Mouse (Mus musculus) forebrain, embryonic 13.5 days (tissue): ENCODE results near the gene Tmem182. TPM values are rescaled to one million over a fixed set of nuclear protein-coding genes. Genes with fewer than 3 reads are reported as not detected.
A peak's percentile ranks its signal among the peaks of the same experiment; 100 is the strongest.

Experiments used
- ATAC-seq: fragments of 200-750 bp; cut with Nextera tagmentation; 2 replicates; pipeline ENCODE4 v1.8.0; 2017
- H3K27ac ChIP-seq: fragments of 300-500 bp; sonication (generic); 2 replicates; pipeline ENCODE4 v1.5.1; 2015; ENCODE audit warnings: inconsistent platforms, mild to moderate bottlenecking, moderate library complexity
- H3K27me3 ChIP-seq: fragments of 300-500 bp; sonication (generic); 2 replicates; pipeline ENCODE4 v1.6.1; 2015; ENCODE audit warnings: mild to moderate bottlenecking, inconsistent platforms
- H3K36me3 ChIP-seq: fragments of 300-500 bp; sonication (generic); 2 replicates; pipeline ENCODE4 v1.6.1; 2015; ENCODE audit warnings: mild to moderate bottlenecking, inconsistent platforms; ENCODE audit not compliant: poor library complexity, severe bottlenecking
- H3K4me1 ChIP-seq: fragments of 300-500 bp; sonication (generic); 2 replicates; pipeline ENCODE4 v1.6.1; 2015; ENCODE audit warnings: inconsistent platforms
- H3K4me2 ChIP-seq: fragments of 300-500 bp; sonication (generic); 2 replicates; pipeline ENCODE4 v1.6.1; 2015; ENCODE audit warnings: inconsistent platforms, mild to moderate bottlenecking, moderate library complexity
- H3K4me3 ChIP-seq: fragments of 300-500 bp; sonication (generic); 2 replicates; pipeline ENCODE4 v1.5.1; 2015; ENCODE audit warnings: mild to moderate bottlenecking, inconsistent platforms
- H3K9ac ChIP-seq: fragments of 300-500 bp; sonication (generic); 2 replicates; pipeline ENCODE4 v1.6.1; 2015; ENCODE audit warnings: mild to moderate bottlenecking, inconsistent platforms
- H3K9me3 ChIP-seq: fragments of 300-500 bp; sonication (generic); replicated peaks from 2 replicates; pipeline ENCODE4 v1.6.1; 2016; ENCODE audit warnings: inconsistent platforms
- WGBS: fragments of 180-500 bp; shearing (Covaris S2); methylation state at CpG from one replicate; pipeline ENCODE4 v1.1.7; 2015; 5-methylcytosine and 5-hydroxymethylcytosine counted together
- polyA plus RNA-seq: library from polyadenylated mRNA; unstranded; fragments of >200 nt; fragmentation: Nextera tagmentation; extraction: Ambion mirVana; gene quantifications from 2 replicates; pipeline ENCODE4 v1.2.1, GENCODE M21; 2015

The Tmem182 gene
- polyA plus RNA-seq, 1 experiment from 2014 or later: 0.09 TPM

DNA sequence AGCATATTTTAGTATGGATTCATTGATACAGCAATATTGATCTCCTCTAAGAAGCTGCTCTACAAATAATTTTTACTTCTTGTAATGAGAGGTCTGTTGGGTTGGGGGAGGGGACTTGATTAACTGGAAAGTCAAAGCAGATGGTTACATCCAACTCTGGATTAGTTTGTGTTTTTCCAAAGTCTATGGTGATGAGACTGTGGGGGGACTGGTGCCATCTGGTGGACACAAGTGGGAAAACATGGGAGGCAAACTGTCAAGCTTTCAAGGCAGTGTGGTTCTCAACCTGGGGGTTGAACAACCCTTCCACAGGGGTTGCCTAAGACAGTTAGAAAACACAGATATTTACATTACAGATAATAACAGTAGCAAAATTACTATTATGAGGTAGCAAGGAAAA, 39.2 kb downstream of the Tmem182 start:
- Histone ChIP-seq H3K4me3 (no peak overlapping the region), H3K9ac (no peak overlapping the region), H3K36me3 (no peaks in the 10 kb centered on the region), H3K4me2 (no peak overlapping the region), H3K27ac (no peak overlapping the region), H3K27me3 (no peaks in the 10 kb centered on the region), H3K4me1 (no peaks in the 10 kb centered on the region), H3K9me3 (no peaks in the 10 kb centered on the region)
- peak; percentile 58 for ATAC-seq

DNA sequence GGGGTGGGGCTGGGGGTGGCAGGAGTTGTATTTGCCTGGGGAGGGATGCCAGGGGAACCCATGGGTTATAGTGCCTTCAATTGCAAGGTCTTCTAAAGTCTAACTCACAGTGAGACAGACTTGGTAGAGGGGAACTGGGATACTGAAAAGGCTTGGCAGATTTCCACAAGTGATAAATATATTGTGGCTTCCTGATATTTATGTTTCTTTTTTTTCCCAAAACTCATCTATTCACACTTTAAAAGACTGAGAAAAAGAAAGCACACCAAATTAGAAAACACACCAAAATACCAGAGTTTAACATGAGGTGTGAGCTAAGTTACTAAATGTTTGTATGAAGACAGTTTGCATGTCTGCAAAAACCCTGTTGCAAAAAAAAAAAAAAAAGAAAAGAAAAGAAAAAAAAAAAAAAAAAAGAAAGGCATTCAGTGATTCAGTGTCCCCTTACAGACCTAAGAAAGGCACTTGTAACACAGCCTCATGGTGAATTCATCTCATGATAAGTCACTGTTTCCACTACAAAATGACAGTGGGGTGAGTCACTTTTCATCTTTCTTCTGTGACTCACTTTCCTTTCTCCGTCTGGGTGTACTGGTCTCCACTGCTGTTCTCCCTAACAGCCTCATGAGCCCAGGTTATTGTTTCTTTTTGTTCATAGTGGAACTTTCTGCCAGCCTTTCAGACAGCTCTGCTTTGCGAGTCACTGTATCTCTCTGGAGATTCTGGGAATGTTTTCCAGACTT, 42.0 kb downstream of the Tmem182 start:
- H3K36me3 ChIP-seq: no peaks in the 10 kb centered on the region
- no peaks in the 10 kb centered on the region for H3K4me1 ChIP-seq
- H3K9ac ChIP-seq: no peak overlapping the region
- WGBS: 61% methylated on average over 2 of the region's 2 CpGs
- H3K9me3 ChIP-seq: no peaks in the 10 kb centered on the region
- H3K27ac ChIP-seq: no peak overlapping the region
- H3K4me2 ChIP-seq: no peak overlapping the region
- H3K27me3 ChIP-seq: no peaks in the 10 kb centered on the region
- no peak for ATAC-seq
- H3K4me3 ChIP-seq: no peak overlapping the region

DNA sequence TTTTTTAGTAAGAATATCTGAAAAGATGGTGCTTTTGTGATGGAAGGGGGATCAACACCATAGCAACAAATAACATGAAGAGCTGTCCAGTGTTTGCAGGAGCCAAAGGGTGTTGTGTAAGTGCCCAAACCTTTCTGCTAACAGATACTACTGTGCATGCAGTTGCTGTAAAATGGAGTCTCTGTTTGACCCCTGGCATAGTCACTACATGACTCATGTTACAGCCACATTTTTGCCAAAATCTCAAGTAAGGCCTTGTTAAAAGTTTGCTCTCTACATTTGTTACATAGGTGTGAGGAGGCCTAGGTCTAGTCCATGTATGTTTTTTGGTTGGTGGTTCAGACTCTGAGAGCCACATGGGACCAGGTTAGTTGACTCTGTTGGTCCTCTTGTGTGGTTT, 45.9 kb downstream of the Tmem182 start:
- Histone ChIP-seq H3K27me3 (no peaks in the 10 kb centered on the region), H3K4me1 (no peaks in the 10 kb centered on the region), H3K4me3 (no peak overlapping the region), H3K27ac (no peak overlapping the region), H3K4me2 (no peak overlapping the region), H3K9me3 (no peaks in the 10 kb centered on the region), H3K9ac (no peak overlapping the region), H3K36me3 (no peaks in the 10 kb centered on the region)
- ATAC-seq: no peak

DNA sequence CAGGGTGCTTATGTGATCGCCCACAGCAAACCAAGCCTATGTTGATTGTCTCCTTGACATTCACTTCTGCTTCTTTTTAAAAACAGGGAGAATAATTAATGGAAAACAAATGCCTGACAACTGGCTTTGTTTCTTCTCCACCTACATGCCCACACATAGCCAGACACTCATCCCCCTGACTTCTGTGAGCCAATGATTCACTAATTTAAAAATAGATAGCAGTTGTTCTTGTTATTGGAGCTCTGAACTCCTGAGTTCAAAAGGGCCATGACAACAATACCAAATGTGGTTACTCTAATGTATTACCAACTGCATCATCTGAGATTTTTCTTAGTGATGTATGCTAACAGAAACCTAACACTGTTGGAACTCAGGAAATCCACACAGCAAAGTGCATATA, 49.9 kb downstream of the Tmem182 start:
- no peak for ATAC-seq
- Histone ChIP-seq H3K27ac (no peak overlapping the region), H3K4me2 (no peak overlapping the region), H3K36me3 (no peaks in the 10 kb centered on the region), H3K9ac (no peak overlapping the region), H3K4me3 (no peak overlapping the region), H3K4me1 (no peaks in the 10 kb centered on the region), H3K9me3 (no peaks in the 10 kb centered on the region), H3K27me3 (no peaks in the 10 kb centered on the region)
- WGBS: 88% methylated on average over 1 of the region's 1 CpGs

DNA sequence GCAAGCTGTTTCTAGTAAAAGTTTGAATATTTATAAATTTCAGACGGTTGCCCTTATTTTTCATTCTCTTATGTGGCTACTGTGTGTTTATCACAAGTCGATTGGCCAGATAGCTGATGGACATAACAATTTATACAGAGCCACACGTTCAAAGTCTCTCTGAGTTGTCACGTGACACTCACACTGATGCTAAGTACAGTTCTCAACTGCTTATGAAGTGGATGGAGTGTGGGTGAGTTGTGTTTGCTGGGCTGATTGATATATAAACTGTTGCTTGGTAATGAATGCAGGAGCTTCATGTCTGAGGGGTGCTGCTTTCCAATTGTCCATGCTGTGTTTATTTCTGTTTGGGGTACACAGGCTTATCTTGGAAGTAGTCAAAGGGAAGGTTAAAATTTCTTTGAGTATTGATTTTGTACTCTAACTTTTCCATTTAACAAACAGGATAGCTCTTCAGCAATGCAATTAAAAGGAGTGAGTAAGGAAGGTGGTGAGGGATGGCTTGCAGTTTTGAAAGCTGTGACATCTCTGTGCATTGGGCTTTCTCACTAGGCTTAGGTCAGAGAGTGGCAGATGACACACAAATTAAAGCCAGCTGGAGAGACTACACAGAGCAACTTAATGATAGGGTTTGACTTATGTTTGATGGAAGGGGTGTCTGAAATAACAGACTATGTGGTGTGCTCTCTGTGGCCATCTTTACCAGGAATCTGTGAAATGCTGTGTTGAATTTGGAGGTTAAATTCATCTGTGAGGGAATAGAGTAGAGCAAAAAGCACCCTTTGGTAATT, 51.6 kb downstream of the Tmem182 start:
- Histone ChIP-seq H3K9me3 (no peaks in the 10 kb centered on the region), H3K4me3 (no peak overlapping the region), H3K27me3 (no peaks in the 10 kb centered on the region), H3K4me2 (no peak overlapping the region), H3K4me1 (no peaks in the 10 kb centered on the region), H3K9ac (no peak overlapping the region), H3K36me3 (no peaks in the 10 kb centered on the region), H3K27ac (no peak overlapping the region)
- 83% methylated on average over 4 of the region's 4 CpGs for WGBS
- no peak for ATAC-seq

DNA sequence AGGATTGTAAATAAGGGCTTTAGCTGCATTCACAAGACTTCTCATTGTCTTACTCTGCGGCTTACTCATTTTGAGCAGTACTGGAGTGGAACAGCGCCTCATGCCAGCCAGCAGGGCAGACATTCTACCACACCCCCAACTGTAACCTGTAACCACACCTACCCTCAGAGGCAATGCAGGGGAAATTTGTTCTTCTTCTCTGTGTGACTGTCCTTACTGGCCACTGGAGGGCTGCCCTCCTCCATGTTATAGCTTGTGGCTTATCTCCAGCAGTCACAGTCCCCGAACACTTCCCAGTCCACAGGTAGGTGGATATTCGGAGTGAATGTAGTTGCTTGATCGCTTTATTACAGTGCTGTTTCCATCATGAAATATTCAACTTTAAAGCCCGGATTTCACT, 59.6 kb downstream of the Tmem182 start:
- Histone ChIP-seq H3K27ac (no peak overlapping the region), H3K4me2 (no peak overlapping the region), H3K27me3 (no peaks in the 10 kb centered on the region), H3K4me1 (no peaks in the 10 kb centered on the region), H3K9me3 (no peaks in the 10 kb centered on the region), H3K9ac (no peak overlapping the region), H3K36me3 (no peaks in the 10 kb centered on the region), H3K4me3 (no peak overlapping the region)
- no peak for ATAC-seq
- 78% methylated on average over 6 of the region's 6 CpGs for WGBS

DNA sequence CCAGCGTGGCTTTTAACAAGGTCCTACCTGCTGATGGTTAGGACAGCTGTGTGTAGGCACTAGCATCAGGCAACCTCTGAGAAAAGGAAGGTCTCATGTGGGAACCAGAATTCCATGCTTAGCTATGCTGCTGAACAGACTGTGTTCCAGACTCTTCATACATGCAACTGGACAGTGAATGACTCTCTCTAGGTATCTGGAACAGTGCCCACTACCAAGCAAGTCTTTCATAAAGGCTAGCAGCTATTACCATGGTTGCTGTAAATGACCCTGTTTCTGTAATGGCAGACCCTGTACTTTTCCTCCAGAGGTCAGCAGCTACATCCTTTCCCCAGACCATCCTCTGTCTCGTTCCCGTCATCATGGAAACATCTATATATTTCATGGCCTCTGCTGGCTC, 61.7 kb downstream of the Tmem182 start:
- no peaks in the 10 kb centered on the region for H3K4me1 ChIP-seq
- no peak overlapping the region for H3K4me3 ChIP-seq
- no peak overlapping the region for H3K9ac ChIP-seq
- no peaks in the 10 kb centered on the region for H3K36me3 ChIP-seq
- no peaks in the 10 kb centered on the region for H3K9me3 ChIP-seq
- H3K27me3 ChIP-seq: no peaks in the 10 kb centered on the region
- no peak overlapping the region for H3K4me2 ChIP-seq
- no peak for ATAC-seq
- no peak overlapping the region for H3K27ac ChIP-seq
- 86% methylated on average over 3 of the region's 3 CpGs for WGBS

DNA sequence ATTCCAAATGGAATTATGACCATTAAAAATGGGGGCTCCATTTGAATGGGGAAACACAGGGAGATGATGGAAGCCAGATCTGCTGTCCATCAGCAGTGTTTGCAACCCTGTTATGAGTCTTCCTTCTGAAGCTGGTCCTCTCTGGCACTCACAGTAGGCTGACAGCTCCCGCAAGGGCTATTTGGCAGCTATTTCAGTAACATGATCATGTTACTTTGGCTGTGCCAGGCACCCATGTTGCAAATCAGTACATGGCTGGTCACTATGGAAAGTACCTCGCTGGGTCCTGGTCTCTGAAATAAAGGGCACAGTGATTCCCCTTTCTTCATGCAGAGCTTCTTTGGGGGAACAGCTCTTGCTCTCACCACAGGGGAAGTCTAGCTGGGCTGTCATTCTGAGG, 62.2 kb downstream of the Tmem182 start:
- no peak overlapping the region for H3K27ac ChIP-seq
- no peak for ATAC-seq
- H3K9me3 ChIP-seq: no peaks in the 10 kb centered on the region
- H3K9ac ChIP-seq: no peak overlapping the region
- no peaks in the 10 kb centered on the region for H3K27me3 ChIP-seq
- 93% methylated on average over 2 of the region's 2 CpGs for WGBS
- H3K4me2 ChIP-seq: no peak overlapping the region
- no peaks in the 10 kb centered on the region for H3K4me1 ChIP-seq
- no peak overlapping the region for H3K4me3 ChIP-seq
- no peaks in the 10 kb centered on the region for H3K36me3 ChIP-seq

DNA sequence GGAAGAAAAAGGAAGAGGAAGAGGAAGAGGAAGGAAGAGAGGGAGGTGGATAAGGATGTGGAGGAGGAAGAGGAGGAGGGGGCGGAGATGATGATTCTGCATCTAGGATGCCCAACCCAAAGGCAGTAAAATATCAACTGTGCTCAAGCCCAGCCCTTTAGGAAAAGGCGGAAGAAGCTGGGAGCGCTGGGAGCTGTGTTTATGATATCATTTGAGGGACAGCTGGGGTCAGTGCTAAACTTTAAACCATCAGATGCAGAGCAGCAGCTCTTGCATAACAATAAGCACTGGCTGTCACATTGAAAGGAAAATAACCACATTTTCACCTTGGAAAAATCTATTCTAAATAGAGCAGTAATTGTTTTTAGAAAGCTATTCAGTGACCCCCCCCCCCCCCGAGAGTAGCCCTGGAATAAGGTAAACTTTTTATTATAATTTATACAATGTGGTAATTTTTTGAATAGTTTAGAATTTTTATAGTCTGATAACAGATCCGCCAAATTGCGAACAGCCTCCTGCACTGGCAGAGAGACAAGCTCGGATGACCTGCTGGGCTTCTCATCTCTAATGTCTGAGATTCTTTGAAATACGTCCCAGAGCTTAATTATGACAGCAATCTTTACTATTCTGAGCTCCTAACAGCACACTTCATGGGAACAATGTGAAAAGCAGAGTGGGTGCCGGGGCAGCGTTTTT, 68.5 kb downstream of the Tmem182 start:
- H3K27me3 ChIP-seq: no peaks in the 10 kb centered on the region
- H3K4me1 ChIP-seq: peaks cover 9% of the 10 kb centered on the region
- no peak overlapping the region for H3K9ac ChIP-seq
- ATAC-seq: no peak
- no peak overlapping the region for H3K4me3 ChIP-seq
- H3K27ac ChIP-seq: no peak overlapping the region
- H3K36me3 ChIP-seq: no peaks in the 10 kb centered on the region
- 54% methylated on average over 10 of the region's 10 CpGs for WGBS
- 0 out of 2 replicates have a peak overlapping the region, but pooled peaks have one; percentile 2 for H3K4me2 ChIP-seq
- no peaks in the 10 kb centered on the region for H3K9me3 ChIP-seq

DNA sequence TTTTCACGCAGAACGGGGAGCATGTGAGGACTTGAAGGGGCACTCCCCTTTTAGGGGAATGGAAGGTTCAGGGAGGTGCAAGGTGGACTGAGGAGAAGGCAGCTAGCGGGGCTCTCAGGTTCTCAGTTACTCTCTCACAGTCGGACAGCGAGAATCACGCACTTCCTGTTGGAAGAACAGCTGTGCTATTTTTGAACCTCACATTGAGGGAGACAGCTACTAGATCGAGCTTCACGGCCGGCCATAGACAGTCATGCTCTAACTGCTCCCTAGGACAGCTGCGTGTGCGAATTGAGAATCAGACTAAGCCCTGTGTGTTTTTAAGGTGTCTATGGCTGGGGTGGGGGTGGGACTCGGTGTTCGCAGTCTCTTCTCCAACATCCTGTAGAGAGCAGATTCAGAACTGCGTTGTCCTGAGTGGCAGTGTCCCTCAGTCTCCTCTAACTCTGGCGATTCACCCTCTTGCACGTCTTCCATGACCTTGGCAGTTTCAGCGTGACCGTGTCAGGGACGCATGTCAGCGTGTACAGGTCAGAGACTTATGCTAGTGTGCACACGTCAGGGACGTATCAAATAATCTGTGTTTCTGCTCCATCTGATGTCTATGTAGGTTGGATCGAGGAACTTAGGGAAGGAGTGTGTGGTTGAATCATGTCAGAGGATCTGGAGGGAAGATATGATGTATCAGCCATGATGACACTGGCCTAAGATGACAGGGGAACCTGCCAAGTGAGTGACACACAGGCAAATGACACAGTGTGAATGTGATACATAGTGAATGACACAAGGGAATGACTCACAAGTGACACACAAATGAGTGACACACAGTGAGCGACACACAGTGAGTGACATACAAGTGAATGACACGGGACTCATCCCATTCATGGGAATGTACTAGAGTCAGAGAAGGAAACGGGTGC, 69.3 kb downstream of the Tmem182 start:
- 0 out of 2 replicates have a peak overlapping the region, but pooled peaks have one; percentile 2 for H3K4me2 ChIP-seq
- 86% methylated on average over 26 of the region's 26 CpGs for WGBS

DNA sequence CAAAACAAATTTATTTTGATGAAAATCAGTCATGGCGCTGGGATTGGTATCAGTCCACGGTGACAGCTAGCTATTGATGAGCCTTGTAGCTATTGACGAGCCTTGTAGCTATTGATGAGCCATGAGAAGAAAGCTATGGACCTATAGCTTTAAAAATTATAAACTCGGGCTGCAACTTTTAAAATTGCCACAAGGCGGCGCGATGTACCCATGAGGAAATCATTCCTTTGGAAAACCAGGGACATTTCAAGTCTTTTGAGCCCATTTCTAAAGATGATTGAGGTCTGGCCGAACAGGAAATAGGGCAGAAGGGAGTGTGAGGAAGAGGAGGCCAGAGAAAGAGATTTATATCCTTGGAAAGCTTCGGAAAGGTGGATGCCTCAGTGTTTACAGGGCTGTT, 73.7 kb downstream of the Tmem182 start:
- peak overlapping the region; percentile 6; the same call in 1 of the 2 replicates for H3K27ac ChIP-seq

More for the DNA sequence above, 69.3 kb downstream of the Tmem182 start:
- Histone ChIP-seq H3K9ac (no peak overlapping the region), H3K27ac (no peak overlapping the region), H3K4me3 (no peak overlapping the region), H3K27me3 (no peaks in the 10 kb centered on the region), H3K4me1 (peaks cover 9% of the 10 kb centered on the region), H3K9me3 (no peaks in the 10 kb centered on the region), H3K36me3 (no peaks in the 10 kb centered on the region)
- ATAC-seq: no peak

More for the DNA sequence above, 73.7 kb downstream of the Tmem182 start:
- WGBS: 19% methylated on average over 9 of the region's 9 CpGs
- no peak for ATAC-seq
- no peaks in the 10 kb centered on the region for H3K27me3 ChIP-seq
- no peak overlapping the region for H3K4me2 ChIP-seq
- no peak overlapping the region for H3K4me3 ChIP-seq
- H3K4me1 ChIP-seq: peaks cover 9% of the 10 kb centered on the region
- no peak overlapping the region for H3K9ac ChIP-seq
- no peaks in the 10 kb centered on the region for H3K36me3 ChIP-seq
- no peaks in the 10 kb centered on the region for H3K9me3 ChIP-seq
